Mouse (Mus musculus): ENCODE results near the gene Numb.

DNA sequence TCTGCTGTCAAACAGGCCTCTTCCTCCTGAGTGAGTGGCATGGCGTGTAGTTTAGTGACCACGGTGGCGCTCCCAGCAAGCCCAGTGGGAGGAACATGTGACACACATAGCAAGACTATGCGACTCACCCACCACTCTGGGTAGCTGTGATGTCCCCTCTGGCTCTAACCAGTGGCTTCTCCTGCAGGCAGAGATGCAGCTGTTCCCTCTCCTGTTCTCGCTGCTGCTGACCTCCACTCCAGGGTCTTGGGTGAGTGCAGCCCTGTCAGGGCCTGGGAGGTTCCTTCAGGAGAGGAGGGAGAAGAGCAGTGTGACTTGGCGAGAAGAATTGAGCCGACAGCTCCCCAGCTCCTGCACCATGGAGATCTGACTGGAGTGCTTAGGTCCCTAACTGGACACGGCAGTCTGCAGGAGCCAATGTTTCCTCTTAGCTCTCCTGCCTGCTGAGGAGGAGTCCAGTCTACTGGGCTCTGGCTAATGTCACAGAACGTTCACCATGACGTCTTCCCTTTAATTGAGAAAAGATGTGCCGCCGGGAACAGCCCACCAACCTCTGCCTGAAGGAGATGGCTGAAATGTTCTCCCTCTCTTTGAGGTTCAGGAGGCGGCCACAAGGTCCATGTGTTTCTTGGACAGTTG, 155.7 kb downstream of the Numb start:
- TF ChIP-seq MAFK (IDR thresholded peaks at IDR 0.05; ENCODE audit: insufficient read depth, low read depth, low read length) = no peak
- TF ChIP-seq CHD2 (IDR thresholded peaks at IDR 0.05; ENCODE audit: low read depth, low read length) = no peak
- no peak for TF ChIP-seq HCFC1 (IDR thresholded peaks at IDR 0.05; ENCODE audit: borderline replicate concordance, insufficient read depth, low read length)
- no peak for TF ChIP-seq ZC3H11A (IDR thresholded peaks at IDR 0.05; ENCODE audit: borderline replicate concordance, low read depth, low read length)
